Mouse (Mus musculus) hindbrain, embryonic 16.5 days (tissue): ENCODE measurements around the gene B3gnt2. TPM values are rescaled to one million over a fixed set of nuclear protein-coding genes. Genes with fewer than 3 reads are reported as not detected.

Experiments used
- ATAC-seq: fragments of 200-750 bp; cut with Nextera tagmentation; 2 replicates; pipeline ENCODE4 v1.8.0; 2017; ENCODE audit warnings: moderate TSS enrichment, moderate library complexity
- H3K27ac ChIP-seq: fragments of 300-500 bp; sonication (generic); 2 replicates; pipeline ENCODE4 v1.5.1; 2014; ENCODE audit warnings: low read depth, mild to moderate bottlenecking, control low read depth, low read length, moderate library complexity
- H3K27me3 ChIP-seq: fragments of 300-500 bp; sonication (generic); replicated peaks from 2 replicates; pipeline ENCODE4 v1.6.1; 2014; ENCODE audit warnings: low read length; ENCODE audit not compliant: control insufficient read depth, insufficient read depth
- H3K36me3 ChIP-seq: fragments of 300-500 bp; sonication (generic); 2 replicates; pipeline ENCODE4 v1.6.1; 2014; ENCODE audit warnings: mild to moderate bottlenecking, low read length, moderate library complexity, mixed read lengths; ENCODE audit not compliant: control insufficient read depth, insufficient read depth
- H3K4me1 ChIP-seq: fragments of 300-500 bp; sonication (generic); 2 replicates; pipeline ENCODE4 v1.6.1; 2014; ENCODE audit warnings: low read depth, low read length; ENCODE audit not compliant: control insufficient read depth, insufficient read depth
- H3K4me2 ChIP-seq: fragments of 300-500 bp; sonication (generic); 2 replicates; pipeline ENCODE4 v1.6.1; 2014; ENCODE audit warnings: mild to moderate bottlenecking, low read length, control low read depth, moderate library complexity
- H3K4me3 ChIP-seq: fragments of 300-500 bp; sonication (generic); 2 replicates; pipeline ENCODE4 v1.5.1; 2014; ENCODE audit warnings: mild to moderate bottlenecking, low read length, control low read depth, moderate library complexity
- H3K9ac ChIP-seq: fragments of 300-500 bp; sonication (generic); 2 replicates; pipeline ENCODE4 v1.6.1; 2014; ENCODE audit warnings: low read depth, mild to moderate bottlenecking, control low read depth, low read length, moderate library complexity
- H3K9me3 ChIP-seq: fragments of 300-500 bp; sonication (generic); 2 replicates; pipeline ENCODE4 v1.6.1; 2014; ENCODE audit warnings: mild to moderate bottlenecking, low read length, moderate library complexity; ENCODE audit not compliant: control insufficient read depth
- WGBS: fragments of 180-500 bp; shearing (Covaris S2); extraction: QIAGEN DNeasy Blood & Tissue Kit; methylation state at CpG from one replicate; pipeline ENCODE4 v1.1.7; 2014; 5-methylcytosine and 5-hydroxymethylcytosine counted together
- polyA plus RNA-seq: library from polyadenylated mRNA; unstranded; fragments of >200 nt; fragmentation: Nextera tagmentation; extraction: Ambion mirVana; gene quantifications from 2 replicates; pipeline ENCODE4 v1.2.1, GENCODE M21; 2015

The B3gnt2 gene
- polyA plus RNA-seq, 1 experiment from 2014 or later = 2.7 TPM

GRCm38 (mm10) chr11:22779821-22780551 lies 80.8 kb downstream of the B3gnt2 start:
- Histone ChIP-seq H3K9ac (no peak overlapping the region), H3K4me3 (no peak overlapping the region), H3K4me2 (no peak overlapping the region), H3K4me1 (no peaks in the 10 kb centered on the region), H3K9me3 (no peaks in the 10 kb centered on the region), H3K36me3 (no peaks in the 10 kb centered on the region), H3K27ac (no peak overlapping the region), H3K27me3 (no peaks in the 10 kb centered on the region)
- WGBS = 82% methylated on average over 6 of the region's 6 CpGs
- no peak for ATAC-seq

GRCm38 (mm10) chr11:22778596-22778995 lies 82.2 kb downstream of the B3gnt2 start:
- no peaks in the 10 kb centered on the region for H3K4me1 ChIP-seq
- no peak overlapping the region for H3K4me3 ChIP-seq
- H3K4me2 ChIP-seq = no peak overlapping the region
- WGBS = 69% methylated on average over 3 of the region's 3 CpGs
- H3K9ac ChIP-seq = no peak overlapping the region
- no peaks in the 10 kb centered on the region for H3K9me3 ChIP-seq
- no peak overlapping the region for H3K27ac ChIP-seq
- H3K27me3 ChIP-seq = no peaks in the 10 kb centered on the region
- no peaks in the 10 kb centered on the region for H3K36me3 ChIP-seq
- ATAC-seq = no peak

- WGBS = 91% methylated on average over 2 of the region's 2 CpGs
- Histone ChIP-seq H3K4me2 (no peak overlapping the region), H3K27me3 (no peaks in the 10 kb centered on the region), H3K4me3 (no peak overlapping the region), H3K36me3 (no peaks in the 10 kb centered on the region), H3K9me3 (no peaks in the 10 kb centered on the region), H3K4me1 (no peaks in the 10 kb centered on the region), H3K9ac (no peak overlapping the region), H3K27ac (no peak overlapping the region)
- ATAC-seq = no peak
These were observed 83.2 kb downstream of the B3gnt2 start for GRCm38 (mm10) chr11:22777531-22777930.

GRCm38 (mm10) chr11:22774821-22775220 lies 85.9 kb downstream of the B3gnt2 start:
- Histone ChIP-seq H3K9me3 (no peaks in the 10 kb centered on the region), H3K4me3 (no peak overlapping the region), H3K36me3 (no peaks in the 10 kb centered on the region), H3K4me2 (no peak overlapping the region), H3K27me3 (no peaks in the 10 kb centered on the region), H3K4me1 (no peaks in the 10 kb centered on the region), H3K9ac (no peak overlapping the region), H3K27ac (no peak overlapping the region)
- ATAC-seq = no peak
- 87% methylated on average over 2 of the region's 2 CpGs for WGBS

- 76% methylated on average over 2 of the region's 2 CpGs for WGBS
- no peak for ATAC-seq
- H3K4me3 ChIP-seq = no peak overlapping the region
- no peak overlapping the region for H3K9ac ChIP-seq
- H3K27ac ChIP-seq = no peak overlapping the region
- no peaks in the 10 kb centered on the region for H3K36me3 ChIP-seq
- no peak overlapping the region for H3K4me2 ChIP-seq
- H3K9me3 ChIP-seq = no peaks in the 10 kb centered on the region
- no peaks in the 10 kb centered on the region for H3K27me3 ChIP-seq
- H3K4me1 ChIP-seq = no peaks in the 10 kb centered on the region
These were observed 94.5 kb downstream of the B3gnt2 start for GRCm38 (mm10) chr11:22766238-22766637.

- Histone ChIP-seq H3K9ac (no peak overlapping the region), H3K9me3 (no peaks in the 10 kb centered on the region), H3K27ac (no peak overlapping the region), H3K4me1 (no peaks in the 10 kb centered on the region), H3K4me2 (no peak overlapping the region), H3K27me3 (no peaks in the 10 kb centered on the region), H3K36me3 (no peaks in the 10 kb centered on the region), H3K4me3 (no peak overlapping the region)
- ATAC-seq = no peak
- WGBS = 80% methylated on average over 4 of the region's 4 CpGs
These were observed 95.3 kb downstream of the B3gnt2 start for GRCm38 (mm10) chr11:22765425-22765824.

GRCm38 (mm10) chr11:22763556-22764295 lies 97.0 kb downstream of the B3gnt2 start:
- WGBS = 65% methylated on average over 4 of the region's 4 CpGs

GRCm38 (mm10) chr11:22763055-22763454 lies 97.7 kb downstream of the B3gnt2 start:
- Histone ChIP-seq H3K9me3 (no peaks in the 10 kb centered on the region), H3K9ac (no peak overlapping the region), H3K4me2 (no peak overlapping the region), H3K4me3 (no peak overlapping the region), H3K27me3 (no peaks in the 10 kb centered on the region), H3K27ac (no peak overlapping the region), H3K36me3 (no peaks in the 10 kb centered on the region), H3K4me1 (no peaks in the 10 kb centered on the region)
- ATAC-seq = no peak
- WGBS = 76% methylated on average over 1 of the region's 1 CpGs

More at GRCm38 (mm10) chr11:22763556-22764295, 97.0 kb downstream of the B3gnt2 start:
- Histone ChIP-seq H3K4me2 (no peak overlapping the region), H3K36me3 (no peaks in the 10 kb centered on the region), H3K9ac (no peak overlapping the region), H3K27me3 (no peaks in the 10 kb centered on the region), H3K4me1 (no peaks in the 10 kb centered on the region), H3K27ac (no peak overlapping the region), H3K4me3 (no peak overlapping the region), H3K9me3 (no peaks in the 10 kb centered on the region)
- no peak for ATAC-seq

GRCm38 (mm10) chr11:22762236-22762927 lies 98.4 kb downstream of the B3gnt2 start:
- Histone ChIP-seq H3K9ac (no peak overlapping the region), H3K4me1 (no peaks in the 10 kb centered on the region), H3K27me3 (no peaks in the 10 kb centered on the region), H3K9me3 (no peaks in the 10 kb centered on the region), H3K4me2 (no peak overlapping the region), H3K36me3 (no peaks in the 10 kb centered on the region), H3K27ac (no peak overlapping the region), H3K4me3 (no peak overlapping the region)
- ATAC-seq = no peak
- WGBS = 94% methylated on average over 18 of the region's 18 CpGs
